Mouse (Mus musculus) frontal cortex, postnatal 10 days (tissue): ENCODE results near the gene Cdc14a.

ENCODE experiments used
- DNase-seq, 2 experiments: peaks; one replicate each; pipeline ENCODE4 v3.0.0; 2022; ENCODE audit warnings: low spot score in 2 of 2, mixed read lengths in 1 of 2

Cdc14a gene

DNA sequence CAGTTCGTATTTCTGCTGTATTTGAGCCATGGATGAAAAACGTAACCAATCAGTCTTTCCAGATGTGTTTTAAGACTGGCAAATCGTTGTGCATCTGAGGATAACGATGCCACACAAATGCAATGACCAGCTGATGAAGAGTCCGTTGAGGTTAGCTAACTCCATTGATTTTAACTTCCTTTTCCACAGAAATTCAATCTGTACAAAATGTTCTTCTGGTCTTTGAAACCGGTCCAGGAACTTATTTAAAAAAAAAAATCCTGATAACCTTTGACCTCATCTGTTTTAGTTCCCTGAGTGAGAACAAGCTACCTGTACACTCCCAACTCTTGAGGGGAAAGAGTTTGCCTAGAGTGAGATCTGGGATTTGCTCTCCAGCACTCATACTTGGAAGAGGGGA, 152.2 kb downstream of the Cdc14a start:
- no peak for DNase-seq

DNA sequence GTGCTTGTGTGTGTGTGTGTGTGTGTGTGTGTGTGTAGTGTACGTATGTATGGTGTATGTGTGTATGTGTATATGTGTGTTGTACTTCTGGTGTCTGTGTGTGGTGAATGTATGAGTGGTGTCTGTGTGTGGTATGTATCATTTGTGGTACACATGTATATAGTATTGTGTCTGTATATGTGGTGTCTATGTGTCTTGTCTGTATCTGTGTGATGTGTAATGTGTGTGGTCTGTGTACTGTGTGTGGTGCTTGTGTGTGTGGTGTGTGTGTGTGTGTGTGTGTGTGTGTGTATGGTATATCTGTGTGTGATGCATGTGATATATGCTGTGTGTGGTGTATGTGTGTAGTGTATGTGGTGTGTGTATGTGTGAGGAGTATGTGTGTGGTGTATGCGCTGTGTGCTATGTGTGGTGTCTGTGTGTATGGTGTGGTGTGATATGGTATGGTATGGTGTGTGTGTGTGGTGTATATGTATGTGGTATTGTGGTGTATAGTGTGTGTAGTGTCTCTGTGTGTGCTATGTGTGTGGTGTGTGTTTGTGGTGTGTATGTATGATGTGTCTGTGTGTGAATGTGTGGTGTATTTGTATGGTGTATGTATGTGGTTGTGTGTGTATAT, 156.7 kb downstream of the Cdc14a start:
- no peak for DNase-seq

DNA sequence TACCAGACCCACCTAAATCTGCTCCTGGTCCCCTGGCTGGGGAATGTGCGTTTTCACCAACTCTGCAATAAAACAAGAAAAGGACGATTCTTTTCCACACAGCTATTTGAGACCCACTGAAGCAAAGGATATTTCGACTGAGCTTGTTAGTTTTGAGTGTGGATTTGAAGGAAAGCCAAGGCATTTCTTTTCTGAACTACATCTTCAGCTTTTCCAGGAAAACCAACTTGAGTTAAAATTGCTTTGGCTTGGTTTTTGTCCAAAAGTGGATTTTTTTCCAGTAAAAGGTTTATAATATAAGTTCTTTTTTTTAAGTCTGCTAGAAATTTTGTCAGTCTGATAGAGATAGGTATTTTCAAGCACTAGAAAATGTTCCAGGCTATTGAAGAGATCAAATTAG, 157.5 kb downstream of the Cdc14a start:
- DNase-seq: no peak

DNA sequence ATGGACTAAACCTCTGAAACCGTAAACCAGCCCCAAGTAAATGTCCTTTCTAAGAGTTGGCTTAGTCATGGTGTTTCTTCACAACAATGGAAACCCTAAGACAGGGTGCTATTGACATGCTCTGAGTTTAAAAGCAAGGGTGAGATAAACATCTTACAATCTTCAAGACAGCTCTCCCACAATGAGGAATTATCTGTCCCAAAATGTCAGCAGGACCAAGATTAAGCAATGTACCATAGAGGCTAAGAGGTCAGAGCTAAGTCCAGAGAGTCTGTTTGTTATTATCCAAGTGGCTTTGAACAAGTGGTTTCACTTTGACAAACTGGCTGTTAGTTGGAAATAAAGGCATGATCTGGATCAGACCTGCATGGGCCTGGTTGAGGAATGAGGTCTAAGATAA, 159.9 kb downstream of the Cdc14a start:
- no peak for DNase-seq

DNA sequence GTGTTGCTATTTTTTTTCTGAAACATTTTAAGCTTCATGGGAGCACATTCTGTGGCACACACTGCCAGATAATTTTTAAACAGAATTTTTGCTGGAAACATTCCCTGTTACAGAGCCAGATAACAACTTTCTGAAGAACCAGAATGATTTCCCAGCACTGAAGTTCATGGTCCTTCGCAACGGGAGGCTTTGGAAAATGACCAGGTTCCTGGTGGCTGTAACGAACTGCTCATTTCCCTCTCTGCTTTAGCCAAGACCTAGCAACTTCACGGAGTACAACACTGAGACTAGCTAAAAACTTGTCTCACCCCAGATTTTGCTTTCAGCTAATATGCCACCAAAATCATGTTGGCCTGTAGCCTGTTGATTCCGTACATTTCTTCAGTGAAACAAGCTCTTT, 160.8 kb downstream of the Cdc14a start:
- DNase-seq: no peak

DNA sequence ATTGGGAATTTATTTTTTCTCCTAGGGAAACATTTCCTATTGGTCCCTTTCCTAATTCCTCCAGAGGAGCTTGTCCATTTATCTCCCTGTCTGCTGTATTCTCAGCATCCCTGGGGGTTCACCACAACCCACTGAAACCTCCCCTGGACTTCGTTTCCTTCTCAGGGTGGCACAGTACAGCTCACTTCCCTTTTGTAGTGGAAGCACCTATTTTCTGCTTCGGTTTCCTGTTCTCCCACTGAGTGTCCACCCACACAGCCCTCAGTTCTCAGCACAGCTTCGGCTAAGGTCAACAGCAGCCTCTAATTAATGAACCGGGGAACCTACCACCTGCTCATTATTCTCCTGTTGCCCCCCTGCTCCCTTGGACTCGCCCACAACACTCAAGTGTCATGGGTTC, 167.7 kb downstream of the Cdc14a start:
- DNase-seq: no peak

DNA sequence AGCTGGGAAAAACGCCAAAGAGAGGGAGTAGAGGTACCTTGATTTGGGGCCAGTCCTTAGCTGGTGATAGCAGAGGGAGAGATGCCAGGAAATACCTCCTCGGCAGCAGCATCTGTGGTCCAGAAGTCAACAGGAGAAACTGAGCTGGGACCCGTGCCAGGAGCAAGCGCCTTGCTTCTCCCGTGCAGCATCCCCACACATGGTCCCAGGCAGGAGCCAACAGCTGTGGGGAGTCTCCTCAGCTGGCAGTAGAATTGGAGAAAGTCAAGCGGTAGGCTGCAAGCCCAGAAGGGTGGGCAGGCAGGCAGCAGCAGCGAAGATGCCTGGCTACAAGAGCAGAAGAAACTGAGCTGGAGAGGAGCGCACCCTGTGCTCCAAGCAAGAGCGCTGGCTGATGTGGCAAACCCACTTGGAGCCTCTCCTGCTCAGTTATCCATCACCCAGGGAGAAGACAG, 170.7 kb downstream of the Cdc14a start, which contains the start of gene Gpr88:
TSS of gene Gpr88 (minus strand) at position 427 of the 455 bp plus-strand sequence.
- DNase-seq: peak; percentile 74 to 81

DNA sequence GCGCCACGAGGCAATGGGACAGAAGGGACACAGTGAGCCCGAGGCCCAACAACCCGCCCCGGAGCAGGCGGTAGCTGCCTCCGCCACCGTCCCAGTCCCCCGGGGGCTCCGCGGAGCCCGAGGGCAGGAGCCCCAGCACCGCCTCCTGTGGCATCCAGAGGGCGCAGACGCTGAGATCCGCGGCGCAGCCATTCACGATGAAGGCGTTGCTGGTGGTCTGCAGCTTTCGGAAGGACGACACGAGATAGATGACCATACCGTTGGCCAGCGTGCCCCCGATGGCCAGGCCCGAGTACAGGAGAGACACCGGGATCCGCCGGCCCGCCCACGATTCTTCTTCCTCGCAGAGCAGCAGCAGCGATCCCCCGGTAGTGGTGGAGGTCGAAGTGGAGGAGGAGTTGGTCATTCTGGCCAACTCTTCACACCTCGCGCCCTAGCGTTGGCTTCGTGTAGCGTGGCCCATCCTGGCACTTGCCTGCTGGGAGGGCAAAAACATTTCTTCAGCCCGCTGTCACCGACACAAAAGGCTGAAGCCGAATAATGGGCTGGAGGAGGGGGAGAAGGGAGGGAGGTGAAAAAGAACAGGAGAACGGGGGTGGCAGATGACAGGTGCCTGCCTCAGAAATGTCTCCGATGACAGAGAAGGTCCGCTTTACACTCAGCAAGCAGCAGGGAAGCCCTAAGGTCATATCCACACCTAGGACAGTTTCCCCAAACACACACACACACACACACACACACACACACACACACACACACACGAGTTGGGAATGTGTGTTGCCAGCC, 171.4 kb downstream of the Cdc14a start:
- DNase-seq: peak; percentile 18 to 42

DNA sequence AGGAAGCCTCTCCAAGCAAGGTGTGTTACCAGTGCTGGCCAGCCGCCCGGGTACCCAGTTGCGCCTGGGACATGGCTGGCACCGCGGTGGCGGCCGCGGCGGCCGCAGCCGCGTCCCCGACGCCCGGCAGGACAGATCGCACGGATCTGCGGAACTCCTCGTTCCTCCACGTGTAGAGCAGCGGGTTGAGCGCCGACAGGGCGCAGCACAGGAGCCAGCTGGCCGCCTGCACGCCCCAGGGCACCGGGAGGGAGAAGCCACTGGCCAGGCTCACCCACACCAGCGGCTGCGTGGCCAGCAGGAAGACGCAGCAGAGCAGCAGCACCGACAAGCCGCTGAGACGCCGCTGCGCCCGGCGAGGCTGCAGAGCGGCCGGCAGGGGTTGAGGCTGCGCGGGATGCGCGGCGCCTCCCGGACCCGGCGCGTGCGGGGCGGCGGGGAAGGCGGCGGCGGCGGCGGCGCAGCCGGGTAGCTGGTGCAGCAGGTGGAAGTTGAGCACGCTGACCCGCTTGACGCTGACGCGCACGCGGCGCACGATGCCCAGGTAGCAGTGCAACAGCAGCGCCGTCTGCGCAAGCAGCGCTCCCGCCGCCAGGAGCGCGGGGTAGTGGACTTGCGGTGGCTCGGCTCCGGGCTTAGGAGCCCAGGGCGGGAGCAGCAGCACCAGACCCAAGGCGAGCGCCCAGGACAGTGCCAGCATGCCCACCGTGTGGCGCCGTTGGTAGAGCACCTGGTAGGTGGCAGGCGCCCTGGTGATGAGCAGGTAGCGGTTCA, 172.2 kb downstream of the Cdc14a start:
- DNase-seq: peak; percentile 15 to 39

DNA sequence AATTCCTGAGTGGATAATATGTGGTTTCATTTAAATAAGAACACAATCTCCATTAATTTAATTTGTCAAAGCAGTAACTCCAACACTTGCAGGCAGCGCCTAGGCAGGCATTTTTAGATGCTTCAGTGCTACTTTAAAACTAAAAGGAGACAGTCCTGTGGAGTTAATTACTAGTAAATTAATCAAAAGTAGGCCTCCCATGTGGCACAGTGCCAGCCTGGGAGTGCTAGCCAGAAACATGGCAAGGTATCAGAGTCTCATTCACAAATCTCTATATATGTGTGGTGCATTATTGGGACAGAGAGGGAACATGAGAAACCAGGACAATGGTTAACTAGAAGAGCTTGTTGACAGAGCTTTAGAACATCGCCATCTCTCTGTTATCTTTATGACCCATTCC, 174.8 kb downstream of the Cdc14a start:
- no peak for DNase-seq

DNA sequence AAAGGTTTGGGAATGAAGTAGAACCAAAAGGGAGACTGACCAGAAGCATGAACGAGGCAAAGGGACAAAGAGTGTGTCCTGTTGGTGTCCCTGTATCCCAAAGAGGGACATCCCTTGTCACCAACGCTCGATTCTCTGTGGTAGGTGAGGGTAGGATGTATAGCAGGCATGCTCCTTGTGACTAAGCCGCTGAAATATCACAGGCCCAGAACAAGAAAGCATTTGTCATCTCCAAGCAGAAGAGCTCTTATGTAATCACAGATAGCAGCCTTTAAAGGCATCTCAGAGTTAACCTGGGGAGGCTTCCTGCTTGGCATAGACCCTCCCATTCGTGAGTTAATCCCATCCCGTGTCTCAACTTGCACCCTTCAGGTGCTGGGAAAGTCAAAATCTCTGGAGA, 179.4 kb downstream of the Cdc14a start:
- DNase-seq: no peak

DNA sequence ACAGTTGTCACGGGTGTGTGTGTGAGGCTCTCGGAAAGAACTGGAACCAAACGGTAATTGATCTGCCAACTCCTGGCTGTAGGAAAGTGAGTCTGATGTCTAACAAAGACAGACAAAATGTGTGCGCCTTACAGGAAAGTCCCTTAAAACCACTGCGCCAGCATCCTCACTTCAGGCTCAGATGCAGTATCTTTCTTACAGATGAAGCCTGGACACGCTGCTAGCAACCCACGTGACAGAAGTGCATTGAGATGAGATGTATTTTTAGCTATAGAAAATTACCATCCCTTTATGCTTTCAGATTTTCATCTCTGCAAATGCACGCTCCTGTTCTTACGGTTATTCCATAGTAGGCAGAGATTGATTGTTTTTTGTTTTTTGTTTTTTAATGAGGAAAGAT, 181.1 kb downstream of the Cdc14a start:
- DNase-seq: no peak

DNA sequence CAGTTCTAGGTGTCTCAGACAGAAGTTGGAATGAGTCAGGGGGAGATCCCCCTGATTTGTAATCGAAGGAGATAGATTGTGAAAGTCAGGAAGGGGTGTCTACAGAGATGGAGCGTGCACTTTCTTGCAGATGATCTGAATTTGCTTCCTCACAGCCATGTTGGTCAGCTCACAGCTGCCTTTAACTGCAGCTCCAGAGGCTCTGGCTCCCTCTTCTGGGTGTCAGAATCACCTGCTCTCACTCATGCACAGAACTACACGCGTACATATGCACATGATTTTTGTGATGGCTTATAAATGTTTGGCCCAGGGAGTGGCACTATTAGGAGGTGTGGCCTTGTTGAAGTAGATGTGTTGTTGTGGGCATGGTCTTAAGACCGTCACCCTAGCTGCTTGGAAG, 186.3 kb downstream of the Cdc14a start:
- DNase-seq: no peak

DNA sequence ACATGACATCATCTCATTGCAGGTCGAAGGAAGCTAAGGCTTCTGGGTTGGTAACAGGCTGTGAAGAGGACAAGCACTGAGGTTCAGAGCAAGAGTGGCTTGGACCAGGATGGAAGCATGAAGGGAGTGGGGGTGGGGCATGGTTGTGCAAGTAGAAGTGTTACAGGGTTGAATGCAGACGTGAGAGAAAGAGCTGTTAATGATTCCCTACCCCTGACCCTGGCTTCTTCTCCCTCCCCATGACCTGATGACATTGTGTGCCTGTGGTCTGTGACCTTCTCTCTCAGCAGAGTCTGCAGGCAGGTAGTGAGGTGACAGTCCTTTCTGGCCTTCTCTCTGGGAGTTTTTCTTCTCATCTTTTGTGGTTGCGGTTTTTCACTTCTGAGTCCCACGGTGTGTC, 187.0 kb downstream of the Cdc14a start:
- DNase-seq: no peak

DNA sequence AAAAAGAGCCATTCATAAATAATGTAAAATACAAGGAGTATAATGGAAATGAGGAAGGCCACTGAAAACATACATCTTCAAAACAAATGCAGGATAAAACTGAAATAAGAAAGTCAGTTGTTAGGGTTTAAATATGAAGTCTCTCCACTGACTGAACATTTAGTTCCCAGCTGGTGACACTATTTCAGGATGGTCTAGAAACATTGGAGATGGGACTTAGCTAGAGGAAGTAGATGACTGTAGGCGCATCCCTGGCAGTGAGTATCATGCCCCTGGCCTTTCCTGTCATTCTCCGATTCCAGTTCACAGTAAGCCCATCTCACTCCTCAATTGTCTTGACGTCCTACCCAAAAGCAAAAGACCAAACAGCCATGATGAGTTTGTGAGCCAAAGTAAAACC, 190.3 kb downstream of the Cdc14a start:
- DNase-seq: no peak

DNA sequence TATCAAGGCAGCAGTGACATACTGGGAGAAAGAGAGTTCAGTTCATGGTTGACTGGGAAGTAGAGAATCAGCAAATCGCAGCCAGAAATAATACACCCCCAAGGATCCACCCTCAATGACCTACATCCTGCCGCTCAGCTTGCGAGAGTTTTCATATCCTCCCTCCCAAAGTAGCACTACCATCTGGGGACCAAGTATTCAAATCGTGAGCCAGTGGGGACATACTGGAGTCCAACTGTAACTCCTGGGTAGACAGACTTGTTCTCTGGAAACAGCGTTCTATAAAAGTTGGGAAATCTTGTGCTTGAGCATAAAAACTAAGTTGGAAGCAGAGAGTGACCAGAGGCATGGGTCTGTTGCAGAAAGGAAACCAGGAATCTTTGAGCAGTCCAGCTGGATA, 191.1 kb downstream of the Cdc14a start:
- DNase-seq: no peak

DNA sequence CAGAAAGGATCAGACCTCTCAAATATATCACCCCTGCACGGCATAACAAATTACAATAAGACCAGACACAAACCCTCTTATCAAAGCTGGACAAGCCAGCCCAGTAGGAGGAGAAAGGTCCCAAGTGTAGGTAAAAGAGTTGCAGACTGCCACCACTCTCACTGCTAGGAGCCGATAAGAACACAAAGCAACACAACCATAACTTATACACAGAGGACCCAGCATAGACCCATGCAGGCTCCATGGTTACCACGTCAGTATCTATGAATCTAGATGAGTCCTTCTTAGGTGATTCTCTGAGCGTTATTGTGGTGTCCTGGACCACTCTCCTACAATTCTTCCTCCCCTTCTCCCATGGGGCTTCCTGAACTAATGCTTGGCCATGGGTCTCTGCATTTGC, 194.5 kb downstream of the Cdc14a start:
- DNase-seq: no peak

DNA sequence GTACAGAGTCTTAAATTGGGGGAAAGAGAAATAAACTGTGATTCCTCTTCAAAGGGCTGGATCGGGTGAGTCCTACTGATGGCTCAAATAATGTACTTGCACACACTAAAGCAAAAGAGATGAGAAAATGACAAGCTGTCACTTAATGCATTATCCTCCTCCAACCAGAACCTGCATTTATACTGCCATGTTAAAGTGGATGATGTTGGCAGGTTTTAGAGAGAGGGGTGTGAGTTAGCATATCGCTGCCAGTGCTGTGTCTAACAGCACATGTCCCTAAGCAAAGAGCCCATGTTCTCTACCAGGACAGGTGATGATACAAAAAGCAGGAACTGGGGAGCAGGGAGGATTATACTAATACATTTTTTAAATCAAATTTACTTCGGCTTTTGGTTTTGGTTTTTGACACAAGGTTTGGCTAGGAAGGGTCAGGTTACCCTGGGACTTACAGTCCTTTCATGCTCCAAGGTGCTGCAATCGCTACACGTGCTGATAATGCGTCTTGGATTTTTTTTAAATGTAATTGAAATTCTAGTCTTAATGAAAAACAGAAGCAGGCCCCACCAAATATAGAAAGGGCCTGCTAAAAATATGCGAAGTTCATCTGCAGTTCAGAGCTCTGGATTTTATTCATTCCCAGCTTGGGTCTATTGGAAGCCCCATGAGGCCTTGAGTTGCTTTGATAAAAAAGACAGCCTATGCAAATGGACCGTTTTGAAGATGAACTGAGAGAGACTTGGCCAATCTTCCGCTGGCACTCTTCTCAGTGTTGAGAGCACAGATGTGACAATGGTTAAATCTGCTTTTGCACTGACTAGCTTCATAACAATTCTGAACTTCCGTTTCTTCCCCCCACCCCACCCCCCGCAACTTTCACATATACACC, 195.2 kb downstream of the Cdc14a start:
- no peak for DNase-seq

DNA sequence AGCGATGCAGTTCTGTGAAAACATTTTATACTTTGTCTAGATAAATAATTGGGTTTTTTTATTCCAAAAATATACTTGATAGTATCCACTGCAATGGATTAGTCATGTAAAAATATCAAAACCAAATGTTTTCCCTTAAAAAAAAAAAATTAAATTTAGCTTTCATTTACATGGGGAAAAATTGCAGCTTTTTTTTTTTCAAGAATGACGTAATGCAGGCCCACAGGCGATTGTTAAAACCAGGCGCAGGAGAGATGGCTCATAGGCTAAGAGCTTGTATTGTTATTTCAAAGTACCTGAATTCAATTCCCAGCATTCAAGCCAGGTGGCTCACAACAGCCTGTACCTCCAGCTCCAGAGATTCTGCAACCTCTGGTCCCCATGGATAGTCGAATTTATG, 196.4 kb downstream of the Cdc14a start:
- DNase-seq: no peak

DNA sequence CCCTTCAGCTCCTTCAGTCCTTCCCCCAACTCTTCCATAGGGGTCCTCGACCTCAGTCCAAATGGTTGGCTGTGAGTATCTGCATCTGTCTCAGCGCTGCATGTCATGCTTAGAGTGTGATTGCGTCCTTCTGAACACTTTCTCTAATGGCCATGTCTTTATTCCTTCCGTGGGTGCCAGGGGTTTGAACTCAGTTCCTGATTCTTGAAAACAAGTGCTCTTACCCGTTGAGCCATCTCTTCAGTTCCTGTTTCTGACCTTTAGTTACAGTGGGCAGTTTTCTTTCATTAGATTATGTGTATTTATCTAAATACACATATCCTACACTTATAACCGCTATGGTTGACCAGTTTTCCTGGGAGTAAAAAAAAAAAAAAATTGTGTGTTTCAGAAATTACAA, 196.9 kb downstream of the Cdc14a start:
- DNase-seq: no peak
